Mouse (Mus musculus): Measurements from ENCODE around the gene Id4.

Id4 gene

DNA sequence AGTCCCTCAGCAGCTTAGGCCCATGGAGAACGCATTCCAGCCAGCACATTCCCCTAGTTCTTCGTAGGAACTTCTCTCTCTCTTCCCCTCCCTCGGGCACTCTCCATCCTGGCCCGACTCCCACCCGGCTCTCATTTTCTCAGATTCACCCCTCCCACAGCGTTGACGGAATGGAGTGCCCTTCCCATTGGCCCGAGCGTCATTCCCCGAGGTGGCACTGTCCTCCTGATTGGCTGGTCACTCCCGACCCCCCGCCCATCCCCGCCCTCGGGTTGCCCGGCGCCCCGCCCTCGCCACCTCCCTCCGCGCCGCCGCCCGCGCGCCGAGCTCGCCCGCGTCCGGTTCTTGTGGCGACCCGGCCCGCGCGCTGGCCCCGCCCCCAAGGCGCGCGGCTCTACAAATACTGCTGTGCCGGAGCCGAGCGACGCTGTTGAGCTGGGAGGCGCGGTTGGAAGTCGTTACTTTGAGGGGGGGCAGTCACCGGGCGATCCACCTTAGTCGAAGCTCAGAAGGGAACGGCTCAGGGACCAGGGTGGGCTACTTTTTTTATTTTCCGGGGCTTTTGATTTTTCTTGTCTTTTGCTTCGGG is at the start of gene Id4:
Id4 (plus strand) TSS at position 539 of the 589 bp plus-strand sequence.
- DNase-seq (ENCODE audit: low read depth): peak; percentile 50

DNA sequence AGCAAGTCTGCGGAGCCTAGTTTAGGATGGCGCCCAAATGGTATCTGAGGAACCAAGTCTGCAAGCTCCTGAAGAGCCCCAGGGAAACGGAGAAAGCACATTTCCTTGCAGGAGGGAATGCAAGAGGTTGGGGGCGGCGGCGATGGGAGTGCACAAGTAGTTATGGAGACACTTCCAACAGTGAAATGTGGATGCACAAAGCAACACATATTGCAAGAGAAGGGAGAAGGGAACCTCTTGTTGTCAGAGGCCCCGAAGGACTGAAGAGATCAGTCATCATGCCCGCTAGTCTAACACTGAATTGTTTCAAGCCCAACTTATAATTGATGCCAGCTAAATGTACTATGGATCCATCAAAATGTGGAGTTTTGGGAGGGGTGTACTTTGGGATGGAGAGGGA is 33.9 kb upstream of the Id4 start:
- DNase-seq (ENCODE audit: low read depth): no peak

GRCm38 (mm10) chr13:48227712-48228111 is 33.3 kb upstream of the Id4 start:
- peak; percentile 36 for DNase-seq (ENCODE audit: low read depth)

DNA sequence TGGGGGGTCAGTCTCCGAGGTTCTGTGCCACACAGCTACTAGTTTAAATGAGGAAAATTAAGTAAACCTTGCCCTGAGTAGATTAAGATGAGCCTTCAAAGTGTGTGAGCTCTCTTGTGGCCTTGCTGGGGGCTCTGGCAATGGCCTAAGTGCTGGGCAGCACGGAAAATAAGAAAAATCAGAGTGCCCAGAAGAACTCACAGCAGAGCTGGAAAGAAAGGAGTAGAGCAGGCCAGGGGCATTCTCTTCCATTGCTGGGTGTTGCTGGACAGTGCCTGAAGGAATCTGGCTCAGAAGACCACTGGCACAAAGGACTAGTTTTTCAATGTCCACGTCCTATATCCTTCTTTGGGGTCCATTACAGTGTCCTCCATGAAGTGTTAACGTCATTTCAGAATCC is 32.9 kb upstream of the Id4 start:
- no peak for DNase-seq (ENCODE audit: low read depth)

- DNase-seq (ENCODE audit: low read depth): no peak
Observed at GRCm38 (mm10) chr13:48230996-48231395, 30.0 kb upstream of the Id4 start.

- no peak for DNase-seq (ENCODE audit: low read depth)
Observed at GRCm38 (mm10) chr13:48236436-48236835, 24.6 kb upstream of the Id4 start.

DNA sequence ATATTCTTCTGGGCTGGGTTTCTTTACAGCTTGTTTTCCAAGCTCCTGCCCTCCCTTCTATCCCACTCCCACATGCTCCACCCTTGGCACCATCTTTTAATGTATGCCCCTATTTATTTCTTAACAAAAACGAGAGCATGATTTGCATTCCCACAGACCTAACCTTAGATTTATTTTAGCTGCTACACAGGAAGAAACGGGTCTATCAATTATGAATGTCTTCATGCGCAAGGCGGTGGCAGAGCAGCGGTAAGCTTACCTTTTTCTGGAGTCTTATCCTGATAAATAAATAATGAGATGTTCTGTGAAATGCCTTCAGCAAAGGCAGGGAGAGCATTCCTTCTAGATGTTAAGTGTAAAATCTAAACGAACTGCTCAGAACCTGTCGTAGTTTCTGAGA is 24.2 kb upstream of the Id4 start:
- no peak for DNase-seq (ENCODE audit: low read depth)

GRCm38 (mm10) chr13:48237516-48237915 is 23.5 kb upstream of the Id4 start:
- DNase-seq (ENCODE audit: low read depth): no peak

- no peak for DNase-seq (ENCODE audit: low read depth)
Observed at GRCm38 (mm10) chr13:48245235-48246012, 15.6 kb upstream of the Id4 start.

- no peak for DNase-seq (ENCODE audit: low read depth)
Observed at GRCm38 (mm10) chr13:48252559-48252958, 8.5 kb upstream of the Id4 start.

GRCm38 (mm10) chr13:48255026-48255425 is 6.0 kb upstream of the Id4 start:
- no peak for DNase-seq (ENCODE audit: low read depth)

- no peak for DNase-seq (ENCODE audit: low read depth)
Observed at GRCm38 (mm10) chr13:48261341-48262221, 553 bp downstream of the Id4 start.

- no peak for DNase-seq (ENCODE audit: low read depth)
Observed at GRCm38 (mm10) chr13:48262451-48262969, 1.5 kb downstream of the Id4 start.

- no peak for DNase-seq (ENCODE audit: low read depth)
Observed at GRCm38 (mm10) chr13:48265029-48265428, 4.0 kb downstream of the Id4 start.

- DNase-seq (ENCODE audit: low read depth): no peak
Observed at GRCm38 (mm10) chr13:48273451-48274069, 12.5 kb downstream of the Id4 start.

GRCm38 (mm10) chr13:48274107-48274506 is 13.1 kb downstream of the Id4 start:
- no peak for DNase-seq (ENCODE audit: low read depth)

- no peak for DNase-seq (ENCODE audit: low read depth)
Observed at GRCm38 (mm10) chr13:48276981-48277380, 16.0 kb downstream of the Id4 start.

GRCm38 (mm10) chr13:48284426-48284825 is 23.4 kb downstream of the Id4 start:
- no peak for DNase-seq (ENCODE audit: low read depth)

DNA sequence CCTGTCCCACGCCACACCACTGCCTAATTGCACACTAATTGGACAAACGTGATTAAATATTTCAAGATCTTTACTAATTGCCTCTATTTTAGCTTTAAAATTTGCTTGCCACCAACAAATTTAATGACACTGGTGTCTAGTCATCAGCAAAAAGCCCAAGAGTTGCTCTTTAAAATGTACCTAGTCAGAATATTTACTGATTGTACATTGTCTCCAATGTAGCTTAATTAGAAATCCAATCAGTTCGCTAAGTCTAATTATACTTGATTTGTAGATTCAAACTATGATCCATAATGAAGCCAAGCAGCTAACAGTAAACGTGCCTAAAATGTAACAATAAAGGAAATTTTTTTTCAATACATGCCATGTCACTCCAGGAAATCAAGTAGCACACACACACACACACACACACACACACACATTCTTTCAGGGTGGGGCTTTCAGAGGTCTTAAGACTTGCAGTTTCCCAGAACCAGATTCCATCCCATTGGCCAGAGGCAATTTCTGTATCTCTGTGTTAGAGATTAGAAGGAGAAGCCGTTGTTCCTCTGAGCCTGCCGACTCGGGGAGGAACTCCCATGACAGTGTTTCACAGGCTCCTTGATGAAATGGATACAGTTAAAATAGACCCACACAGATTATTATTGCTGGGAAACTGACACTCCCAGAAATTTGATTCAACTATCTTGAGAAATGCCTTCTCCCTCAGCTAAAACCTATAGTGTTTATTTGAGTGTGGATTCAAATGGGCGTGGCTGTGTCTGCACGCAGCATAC is 24.1 kb downstream of the Id4 start:
- no peak for DNase-seq (ENCODE audit: low read depth)

- no peak for DNase-seq (ENCODE audit: low read depth)
Observed at GRCm38 (mm10) chr13:48290427-48290826, 29.4 kb downstream of the Id4 start.

- no peak for DNase-seq (ENCODE audit: low read depth)
Observed at GRCm38 (mm10) chr13:48314500-48314899, 53.5 kb downstream of the Id4 start.
